Mouse (Mus musculus) layer of hippocampus, adult 9-10 months (tissue): ENCODE results near the gene Tmem160.
A peak's percentile ranks its signal among the peaks of the same experiment; 100 is the strongest.

Experiments used
- DNase-seq: peaks from one replicate; pipeline ENCODE4 v3.0.0; 2022; ENCODE audit warnings: low spot score

Tmem160 gene

GRCm38 (mm10) chr7:16492211-16492610 lies 39.6 kb downstream of the Tmem160 start:
- DNase-seq, result no peak

GRCm38 (mm10) chr7:16493361-16493760 lies 40.8 kb downstream of the Tmem160 start:
- DNase-seq, result peak; percentile 21

- DNase-seq, result no peak
Observed at GRCm38 (mm10) chr7:16496260-16496659, 43.7 kb downstream of the Tmem160 start.

GRCm38 (mm10) chr7:16499671-16500104 lies 47.1 kb downstream of the Tmem160 start:
- no peak for DNase-seq

GRCm38 (mm10) chr7:16501571-16501970 lies 49.0 kb downstream of the Tmem160 start:
- DNase-seq, result no peak

- no peak for DNase-seq
Observed at GRCm38 (mm10) chr7:16504573-16505225, 52.1 kb downstream of the Tmem160 start.
